Mouse (Mus musculus) embryonic facial prominence, embryonic 10.5 days (tissue): ENCODE data around the gene Qrfpr. TPM values are rescaled to one million over a fixed set of nuclear protein-coding genes. Genes with fewer than 3 reads are reported as not detected.

Experiments used
- DNase-seq: peaks from one replicate; pipeline ENCODE4 v3.0.0-alpha.2; 2017; ENCODE audit warnings: low spot score
- H3K27ac ChIP-seq: fragments of 300-500 bp; sonication (generic); replicated peaks from 2 replicates; pipeline ENCODE4 v1.5.1; 2016; ENCODE audit warnings: mild to moderate bottlenecking
- H3K27me3 ChIP-seq: fragments of 300-500 bp; sonication (generic); replicated peaks from 2 replicates; pipeline ENCODE4 v1.6.1; 2016; ENCODE audit warnings: low read depth, mild to moderate bottlenecking; ENCODE audit not compliant: poor library complexity, severe bottlenecking
- H3K36me3 ChIP-seq: fragments of 300-500 bp; sonication (generic); replicated peaks from 2 replicates; pipeline ENCODE4 v1.6.1; 2016; ENCODE audit warnings: mild to moderate bottlenecking, moderate library complexity
- H3K4me1 ChIP-seq: fragments of 300-500 bp; sonication (generic); 2 replicates; pipeline ENCODE4 v1.6.1; 2016
- H3K4me3 ChIP-seq: fragments of 300-500 bp; sonication (generic); 2 replicates; pipeline ENCODE4 v1.5.1; 2016; ENCODE audit warnings: mild to moderate bottlenecking, moderate library complexity
- H3K9me3 ChIP-seq: fragments of 300-500 bp; sonication (generic); 2 replicates; pipeline ENCODE4 v1.6.1; 2016; ENCODE audit warnings: mild to moderate bottlenecking
- WGBS: fragments of 180-500 bp; shearing (Covaris S2); methylation state at CpG from one replicate; pipeline ENCODE4 v1.1.7; 2016; 5-methylcytosine and 5-hydroxymethylcytosine counted together
- polyA plus RNA-seq: library from polyadenylated mRNA; unstranded; fragments of >200 nt; fragmentation: Nextera tagmentation; extraction: Ambion mirVana; gene quantifications from 2 replicates; pipeline ENCODE4 v1.2.1, GENCODE M21; 2016

Gene Qrfpr
- polyA plus RNA-seq = 0.23 TPM in 1 of 2 replicates, not detected in the other

GRCm38 (mm10) chr3:36221743-36222682, at the start of gene Qrfpr:
Gene Qrfpr (minus strand): TSS chr3:36222313.
- peak; percentile 49 for DNase-seq
- Histone ChIP-seq H3K4me1 (peaks cover 9% of the 10 kb centered on the region; the same call in 1 of the 2 replicates), H3K27ac (no peak within 1 kb of the TSS), H3K9me3 (no peaks in the 10 kb centered on the region), H3K4me3 (peak within 1 kb of the TSS; percentile 52), H3K36me3 (no peaks in the 10 kb centered on the region), H3K27me3 (peaks cover 36% of the 10 kb centered on the region)
- WGBS = 11% methylated on average over 39 of the region's 39 CpGs

DNA sequence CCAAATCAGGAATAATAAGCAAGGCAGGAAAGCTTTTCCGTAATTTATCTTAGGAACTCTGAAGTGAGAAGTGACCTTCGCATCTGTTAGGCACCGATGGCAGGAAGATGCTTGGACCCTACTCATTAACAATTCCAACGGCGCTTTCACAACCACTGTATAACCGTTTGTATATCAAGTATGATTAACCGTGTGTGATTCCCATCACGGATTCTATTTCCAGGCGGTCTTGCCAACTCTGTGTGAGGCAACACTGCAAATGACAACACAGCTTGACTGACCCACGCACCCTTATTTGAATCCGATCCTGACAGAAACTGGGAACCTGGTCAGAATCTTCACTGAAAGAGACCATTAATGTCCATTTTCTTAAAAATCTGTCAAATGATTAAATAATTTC, 41.8 kb upstream of the Qrfpr start:
- no peaks in the 10 kb centered on the region for H3K27me3 ChIP-seq
- H3K4me3 ChIP-seq = no peak overlapping the region
- no peaks in the 10 kb centered on the region for H3K36me3 ChIP-seq
- no peaks in the 10 kb centered on the region for H3K9me3 ChIP-seq
- no peak for DNase-seq
- 93% methylated on average over 11 of the region's 11 CpGs for WGBS
- H3K4me1 ChIP-seq = no peaks in the 10 kb centered on the region
- H3K27ac ChIP-seq = no peak overlapping the region

DNA sequence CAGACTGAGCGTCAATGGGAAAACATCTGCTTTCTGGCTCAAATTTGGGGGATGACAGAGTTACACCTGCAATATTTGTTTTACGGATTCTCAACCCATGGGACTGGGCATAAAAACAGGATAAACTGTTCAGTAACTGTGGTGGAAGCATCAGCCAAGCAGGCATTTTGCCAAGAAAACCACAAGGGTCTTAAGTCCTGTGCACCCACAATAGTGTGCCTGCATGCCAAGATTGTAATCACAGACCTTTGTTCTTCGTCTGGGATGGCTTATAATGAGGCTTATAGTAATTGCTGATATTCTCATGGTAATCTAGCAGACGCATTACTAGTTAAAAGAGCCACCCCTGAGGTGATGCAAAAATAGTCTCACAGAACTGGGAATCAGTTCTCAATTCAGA, 41.2 kb upstream of the Qrfpr start:
- H3K27me3 ChIP-seq = no peaks in the 10 kb centered on the region
- H3K4me1 ChIP-seq = no peaks in the 10 kb centered on the region
- no peaks in the 10 kb centered on the region for H3K36me3 ChIP-seq
- H3K9me3 ChIP-seq = no peaks in the 10 kb centered on the region
- no peak overlapping the region for H3K27ac ChIP-seq
- WGBS = 77% methylated on average over 4 of the region's 4 CpGs
- DNase-seq = no peak
- H3K4me3 ChIP-seq = no peak overlapping the region

DNA sequence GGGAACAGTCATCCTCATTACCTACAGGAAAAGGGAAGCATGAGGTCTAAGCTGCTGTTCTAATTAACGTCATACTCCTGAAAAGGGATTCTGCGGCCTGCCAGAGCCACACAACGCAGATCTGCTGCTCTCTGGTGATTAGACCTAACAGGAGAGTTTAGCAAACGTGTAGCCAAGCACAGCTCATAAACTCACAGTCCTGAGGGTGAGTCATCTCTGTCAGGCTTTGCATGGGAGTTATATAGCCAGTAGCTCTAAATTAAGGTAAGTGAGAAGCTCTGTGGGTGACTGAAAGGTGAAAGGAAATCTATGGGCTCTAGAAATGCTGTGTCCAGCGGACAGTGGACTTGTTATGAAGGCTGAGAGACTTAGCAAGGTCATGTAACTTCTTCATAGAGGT, 28.5 kb upstream of the Qrfpr start:
- Histone ChIP-seq H3K4me1 (no peaks in the 10 kb centered on the region), H3K27ac (no peak overlapping the region), H3K36me3 (no peaks in the 10 kb centered on the region), H3K27me3 (no peaks in the 10 kb centered on the region), H3K9me3 (no peaks in the 10 kb centered on the region), H3K4me3 (no peak overlapping the region)
- DNase-seq = no peak
- WGBS = 58% methylated on average over 5 of the region's 5 CpGs

DNA sequence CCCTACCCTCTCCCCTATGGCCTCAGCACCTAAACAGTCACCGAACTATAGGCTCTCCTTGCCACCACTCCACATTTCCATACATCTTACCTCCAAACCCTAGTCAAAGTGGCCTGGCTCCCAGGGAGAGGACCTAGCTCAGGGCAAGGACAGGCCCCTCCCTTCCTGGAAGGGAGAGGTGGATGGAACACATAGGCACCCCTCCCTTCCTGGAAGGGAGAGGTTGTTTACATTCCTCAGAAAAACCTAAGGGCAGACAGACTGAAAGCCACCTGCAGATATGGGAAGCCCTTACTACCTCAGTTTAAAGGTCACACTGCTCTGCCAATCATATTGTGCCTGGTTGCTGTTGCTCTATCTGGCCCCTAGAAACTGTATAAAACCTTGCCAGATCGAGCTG, 26.3 kb upstream of the Qrfpr start:
- Histone ChIP-seq H3K27ac (no peak overlapping the region), H3K4me1 (no peaks in the 10 kb centered on the region), H3K36me3 (no peaks in the 10 kb centered on the region), H3K9me3 (no peaks in the 10 kb centered on the region), H3K27me3 (no peaks in the 10 kb centered on the region), H3K4me3 (no peak overlapping the region)
- WGBS = 87% methylated on average over 2 of the region's 2 CpGs
- DNase-seq = no peak

DNA sequence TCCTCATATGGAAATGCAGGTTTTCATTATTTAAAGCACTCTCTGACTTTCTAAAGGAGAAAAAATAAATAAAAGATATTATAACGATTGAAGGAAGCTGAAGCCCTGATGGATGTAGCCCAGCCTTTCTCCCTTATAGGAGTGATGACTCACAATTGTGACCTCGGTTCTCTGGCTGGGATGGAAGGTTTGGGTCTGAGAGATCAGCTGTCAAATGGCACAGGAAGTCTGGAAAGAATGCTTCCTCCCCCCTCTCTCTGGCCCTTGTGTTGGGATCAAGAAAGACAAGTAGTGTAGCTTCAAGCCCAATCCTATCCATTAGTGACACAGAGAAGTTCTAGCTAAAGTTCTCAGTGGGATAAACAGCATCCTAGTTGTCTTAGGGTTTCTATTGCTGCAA, 7.8 kb upstream of the Qrfpr start:
- Histone ChIP-seq H3K27ac (no peak overlapping the region), H3K4me1 (no peaks in the 10 kb centered on the region), H3K27me3 (no peaks in the 10 kb centered on the region), H3K36me3 (no peaks in the 10 kb centered on the region), H3K4me3 (no peak overlapping the region), H3K9me3 (no peaks in the 10 kb centered on the region)
- WGBS = 73% methylated on average over 2 of the region's 2 CpGs
- DNase-seq = no peak

GRCm38 (mm10) chr3:36227246-36227645, 5.1 kb upstream of the Qrfpr start:
- Histone ChIP-seq H3K9me3 (no peaks in the 10 kb centered on the region), H3K27me3 (peaks cover 13% of the 10 kb centered on the region), H3K4me3 (no peak overlapping the region), H3K36me3 (no peaks in the 10 kb centered on the region), H3K27ac (no peak overlapping the region), H3K4me1 (peaks cover 2% of the 10 kb centered on the region; the same call in 1 of the 2 replicates)
- no peak for DNase-seq
- WGBS = 97% methylated on average over 1 of the region's 1 CpGs

- Histone ChIP-seq H3K4me1 (peaks cover 9% of the 10 kb centered on the region; the same call in 1 of the 2 replicates), H3K4me3 (no peak overlapping the region), H3K27me3 (peaks cover 36% of the 10 kb centered on the region), H3K36me3 (no peaks in the 10 kb centered on the region), H3K27ac (no peak overlapping the region), H3K9me3 (no peaks in the 10 kb centered on the region)
- no peak for DNase-seq
- WGBS = 6% methylated on average over 2 of the region's 2 CpGs
These were observed 1.2 kb upstream of the Qrfpr start for GRCm38 (mm10) chr3:36223361-36223760.

GRCm38 (mm10) chr3:36212758-36213157, 9.4 kb downstream of the Qrfpr start:
- no peaks in the 10 kb centered on the region for H3K27me3 ChIP-seq
- no peak for DNase-seq
- no peak overlapping the region for H3K4me3 ChIP-seq
- no peaks in the 10 kb centered on the region for H3K9me3 ChIP-seq
- WGBS = 84% methylated on average over 4 of the region's 4 CpGs
- H3K27ac ChIP-seq = no peak overlapping the region
- H3K4me1 ChIP-seq = no peaks in the 10 kb centered on the region
- H3K36me3 ChIP-seq = no peaks in the 10 kb centered on the region

DNA sequence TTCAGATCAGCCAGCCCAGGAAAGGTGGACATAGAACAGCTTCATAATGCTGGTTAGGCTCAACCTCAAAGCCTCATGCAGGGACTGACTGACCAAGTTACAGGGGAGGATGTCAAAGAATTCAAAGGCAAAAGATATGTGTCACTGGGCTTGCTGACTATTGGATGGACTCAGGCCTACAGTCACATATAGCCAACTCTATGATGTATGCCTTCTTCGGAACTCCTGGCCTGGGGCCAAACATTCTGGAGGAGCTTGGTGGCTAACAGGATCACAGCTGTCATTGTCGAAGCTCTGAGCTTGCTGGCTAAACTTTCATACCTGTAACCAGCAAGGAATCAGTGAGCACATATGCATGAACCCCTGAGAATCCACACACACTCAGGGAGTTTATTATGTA, 11.2 kb downstream of the Qrfpr start:
- no peaks in the 10 kb centered on the region for H3K9me3 ChIP-seq
- no peaks in the 10 kb centered on the region for H3K4me1 ChIP-seq
- 73% methylated on average over 2 of the region's 2 CpGs for WGBS
- no peak overlapping the region for H3K4me3 ChIP-seq
- H3K36me3 ChIP-seq = no peaks in the 10 kb centered on the region
- no peak overlapping the region for H3K27ac ChIP-seq
- no peak for DNase-seq
- H3K27me3 ChIP-seq = no peaks in the 10 kb centered on the region

DNA sequence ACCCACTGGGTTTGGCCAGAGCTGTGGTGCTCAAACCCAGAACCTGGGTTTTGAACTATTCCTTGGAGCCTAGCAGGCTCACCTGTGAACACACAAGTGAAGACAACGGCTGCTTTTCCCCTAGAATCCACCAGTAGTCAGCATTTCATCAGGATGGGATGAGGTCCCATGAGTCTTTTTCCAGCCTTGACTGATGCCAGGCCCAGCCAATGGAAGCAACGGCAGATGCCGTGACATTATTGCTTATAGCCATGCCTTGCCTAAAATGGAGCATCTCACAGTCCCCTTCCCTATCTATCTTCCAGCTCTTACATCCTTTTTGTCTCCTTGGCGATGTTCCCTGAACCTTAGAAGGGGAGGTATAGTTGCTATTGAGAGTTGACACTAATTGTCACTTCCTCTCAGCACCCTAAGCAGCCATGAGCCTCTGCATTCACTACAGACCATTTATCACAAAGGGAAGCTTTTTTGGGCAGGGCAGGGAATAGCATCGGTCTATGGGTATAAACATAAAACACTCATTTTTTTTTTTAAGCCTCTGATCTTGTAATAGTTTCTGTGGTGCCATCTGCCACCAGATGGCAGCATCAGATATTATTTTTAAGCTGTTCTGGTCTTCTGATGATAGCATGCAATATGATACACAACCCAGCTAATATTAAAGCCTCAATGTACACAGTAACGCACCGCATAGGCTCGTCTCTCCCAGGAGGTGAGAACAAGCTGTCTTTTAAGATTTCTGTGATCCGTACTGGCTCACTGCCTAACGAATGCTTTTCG, 12.1 kb downstream of the Qrfpr start:
- DNase-seq = peak; percentile 21
- Histone ChIP-seq H3K27me3 (no peaks in the 10 kb centered on the region), H3K4me1 (no peaks in the 10 kb centered on the region), H3K36me3 (no peaks in the 10 kb centered on the region), H3K9me3 (no peaks in the 10 kb centered on the region), H3K4me3 (no peak overlapping the region), H3K27ac (no peak overlapping the region)
- 72% methylated on average over 11 of the region's 11 CpGs for WGBS

DNA sequence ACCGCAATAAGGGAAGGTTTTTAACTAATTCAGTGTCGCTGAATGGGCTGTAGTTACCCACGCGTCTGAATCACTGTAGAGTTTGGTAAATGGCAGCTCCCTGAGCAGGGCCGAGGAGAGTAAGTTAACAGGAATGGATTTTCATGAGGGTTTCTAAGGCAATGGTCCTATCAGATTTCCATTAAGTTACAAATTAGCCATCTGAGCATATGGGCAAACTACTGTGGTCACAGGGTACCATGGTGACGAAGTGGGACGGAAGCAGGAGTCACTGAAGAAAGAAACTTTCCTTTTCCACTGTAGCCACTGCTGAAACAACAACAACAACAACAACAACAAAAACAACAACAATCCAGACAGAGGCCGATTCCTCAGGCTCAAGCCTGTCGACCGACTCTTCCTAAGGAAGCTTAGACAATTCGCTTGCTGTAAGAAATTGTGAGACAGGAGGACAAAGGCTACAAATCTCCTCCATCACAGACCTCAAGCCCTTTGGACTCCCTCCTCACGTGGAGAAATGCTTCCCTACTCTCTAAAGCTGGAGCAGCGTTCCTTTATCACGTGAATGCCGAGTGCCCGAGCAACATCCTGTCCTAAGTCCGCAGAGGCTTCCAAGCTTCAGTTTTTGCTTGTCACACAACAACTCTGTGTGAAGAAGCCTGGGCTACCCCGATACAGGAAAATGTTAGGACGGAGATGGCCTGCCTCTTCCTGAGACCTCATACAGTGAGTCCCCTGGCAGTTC, 14.4 kb downstream of the Qrfpr start:
- H3K27ac ChIP-seq = no peak overlapping the region
- 76% methylated on average over 19 of the region's 19 CpGs for WGBS
- no peaks in the 10 kb centered on the region for H3K27me3 ChIP-seq
- DNase-seq = no peak
- H3K36me3 ChIP-seq = no peaks in the 10 kb centered on the region
- no peaks in the 10 kb centered on the region for H3K9me3 ChIP-seq
- H3K4me3 ChIP-seq = no peak overlapping the region
- no peaks in the 10 kb centered on the region for H3K4me1 ChIP-seq
